In the genomic region with DNA sequence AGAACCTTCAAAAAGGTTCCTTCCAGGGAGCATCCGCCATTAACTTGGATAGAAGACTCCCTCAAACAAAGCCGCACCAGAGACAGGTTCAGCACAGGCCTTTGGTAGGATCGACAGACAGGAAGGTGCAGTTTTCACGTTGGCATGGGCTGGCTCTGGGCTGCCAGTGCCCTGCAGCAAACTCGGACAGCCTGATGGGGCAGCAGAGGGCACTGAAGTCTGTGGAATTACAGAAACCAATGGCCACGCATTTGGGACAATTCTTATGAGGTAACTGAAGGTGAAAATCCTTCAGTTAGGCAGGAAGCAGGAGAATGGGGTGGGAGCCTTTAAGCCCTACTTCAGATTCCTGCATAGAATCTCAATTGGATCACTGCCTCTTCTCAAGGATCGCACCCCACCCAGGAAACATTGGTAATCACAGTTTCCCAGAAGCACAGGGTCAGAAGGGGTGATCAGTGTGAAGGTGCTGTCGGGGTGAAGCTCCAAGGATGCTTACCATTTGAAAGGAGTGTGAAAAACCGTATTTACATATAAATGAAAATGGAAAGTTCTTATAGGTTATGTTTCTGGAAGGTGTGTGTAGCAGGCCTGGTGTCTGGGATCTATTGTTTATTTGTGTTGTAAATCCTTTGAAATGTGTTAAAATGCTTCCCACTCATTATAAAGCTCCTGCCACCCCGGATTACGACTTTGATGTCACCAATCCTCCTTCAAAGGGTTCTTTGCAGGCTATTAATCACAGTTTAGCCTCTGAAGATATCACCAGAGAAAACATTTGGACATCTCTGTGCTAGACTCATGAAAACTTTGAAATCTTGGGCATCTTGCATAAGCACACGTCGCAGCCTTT, we compare ENCODE assay signal across 9 mouse cellular contexts.
DNase-seq lines count a peak whose midpoint lies in the region; ATAC-seq and TF ChIP-seq lines count a peak whose summit lies in the region.
"Had no signal": no experiment of that assay in that cellular context is flagged by ENCODE, and none has a peak within 500 bp of the region (broad histone marks: within the 10 kb centered on the region; RNA-seq: fewer than 3 reads in every experiment).

No protein-coding gene starts in this region.

- no peak overlapping the region for H3K9ac ChIP-seq in heart, postnatal 0 days (replicated peaks; ENCODE audit: low read depth, low read length)
- H3K9ac ChIP-seq: midbrain, embryonic 12.5 days had no signal

- no peak for ATAC-seq in heart, postnatal 0 days (ENCODE audit: insufficient read depth, low read depth)

- H3K9me3 ChIP-seq in heart, postnatal 0 days (replicated peaks; ENCODE audit: control insufficient read depth, low read length), result no peaks in the 10 kb centered on the region
- no peaks in the 10 kb centered on the region for H3K9me3 ChIP-seq in heart, embryonic 10.5 days
- H3K9me3 ChIP-seq: midbrain, embryonic 12.5 days had no signal

- no peaks in the 10 kb centered on the region for H3K36me3 ChIP-seq in heart, postnatal 0 days (replicated peaks; ENCODE audit: control insufficient read depth, insufficient read depth, low read length)
- H3K36me3 ChIP-seq in heart, embryonic 10.5 days, result no peaks in the 10 kb centered on the region
- H3K36me3 ChIP-seq: midbrain, embryonic 12.5 days had no signal

- TF ChIP-seq CTCF in heart, postnatal 0 days (IDR thresholded peaks at IDR 0.05; ENCODE audit: low read depth), result peak; percentile 62

- no peak overlapping the region for H3K4me3 ChIP-seq in heart, postnatal 0 days (ENCODE audit: low read depth, low read length)
- no peak overlapping the region for H3K4me3 ChIP-seq in heart, embryonic 10.5 days
- H3K4me3 ChIP-seq: midbrain, embryonic 12.5 days had no signal

- DNase-seq in heart, postnatal 0 days (ENCODE audit: low spot score), result peak; percentile 33
- no peak for DNase-seq in heart, embryonic 10.5 days (ENCODE audit: low spot score)
- peak; percentile 27 for DNase-seq in 3T3-L1 (ENCODE audit: low read depth, low spot score)
- DNase-seq in adrenal gland, adult 8-10 months, result peak; percentile 29
- DNase-seq in kidney, adult 8-10 months, result peak; percentile 19 to 45
- DNase-seq in retina, postnatal 1 day, result peak; percentile 54
- DNase-seq in gastrocnemius, postnatal 14 days, result no peak
- DNase-seq in frontal cortex, postnatal 36 days (ENCODE audit: low spot score in 2 of 2), result no peak

- no peaks in the 10 kb centered on the region for H3K4me1 ChIP-seq in heart, postnatal 0 days (ENCODE audit: control insufficient read depth, insufficient read depth)
- 0 out of 2 replicates have a peak, but pooled peaks cover 4% of the 10 kb centered on the region for H3K4me1 ChIP-seq in heart, embryonic 10.5 days

- H3K27ac ChIP-seq in heart, postnatal 0 days (ENCODE audit: low read depth), result no peak overlapping the region
- no peak overlapping the region for H3K27ac ChIP-seq in heart, embryonic 10.5 days
- H3K27ac ChIP-seq: midbrain, embryonic 12.5 days had no signal

- no peak for TF ChIP-seq EP300 in heart, postnatal 0 days (IDR thresholded peaks at IDR 0.05; ENCODE audit: low read depth)

- H3K27me3 ChIP-seq in heart, postnatal 0 days (ENCODE audit: control insufficient read depth, insufficient read depth, low read length), result 0 out of 2 replicates have a peak, but pooled peaks cover 2% of the 10 kb centered on the region
- peaks cover 5% of the 10 kb centered on the region; the same call in 1 of the 2 replicates for H3K27me3 ChIP-seq in heart, embryonic 10.5 days (ENCODE audit: insufficient read depth, poor library complexity, severe bottlenecking)
- H3K27me3 ChIP-seq: midbrain, embryonic 12.5 days had no signal

- intact Hi-C loops in gastrocnemius, postnatal 14 days (cut with DNase I; ENCODE audit: low total_unique reads), result no loop called here

- 22% methylated on average over 13 of the region's 13 CpGs for WGBS in heart, postnatal 0 days
- WGBS in heart, embryonic 10.5 days, result 19% methylated on average over 13 of the region's 13 CpGs

- no peak overlapping the region for H3K4me2 ChIP-seq in heart, postnatal 0 days (ENCODE audit: low read depth, low read length)
- H3K4me2 ChIP-seq: midbrain, embryonic 12.5 days had no signal

Comparison
In these comparisons a context has a peak if more than half of its experiments do, and no peak if none do; other contexts are left out.
1. DNase-seq: peak in heart, postnatal 0 days (single experiment), 3T3-L1 (single experiment), adrenal gland, adult 8-10 months (single experiment), kidney, adult 8-10 months (2 of 2) and retina, postnatal 1 day (single experiment); none in heart, embryonic 10.5 days (single experiment), gastrocnemius, postnatal 14 days (single experiment) and frontal cortex, postnatal 36 days (0 of 2).